Mouse (Mus musculus) liver, embryonic 14 days (tissue): ENCODE measurements around the gene Capn7. TPM values are rescaled to one million over a fixed set of nuclear protein-coding genes. Genes with fewer than 3 reads are reported as not detected.

Source experiments
- polyA plus RNA-seq: library from polyadenylated mRNA; depleted of rRNA; stranded (reverse); fragments of >200 nt; gene quantifications from 2 replicates; pipeline ENCODE4 v1.2.3, GENCODE M21; 2012; rRNA removed

Gene Capn7
- 13.1 and 14.8 TPM in 2 replicates for polyA plus RNA-seq

DNA sequence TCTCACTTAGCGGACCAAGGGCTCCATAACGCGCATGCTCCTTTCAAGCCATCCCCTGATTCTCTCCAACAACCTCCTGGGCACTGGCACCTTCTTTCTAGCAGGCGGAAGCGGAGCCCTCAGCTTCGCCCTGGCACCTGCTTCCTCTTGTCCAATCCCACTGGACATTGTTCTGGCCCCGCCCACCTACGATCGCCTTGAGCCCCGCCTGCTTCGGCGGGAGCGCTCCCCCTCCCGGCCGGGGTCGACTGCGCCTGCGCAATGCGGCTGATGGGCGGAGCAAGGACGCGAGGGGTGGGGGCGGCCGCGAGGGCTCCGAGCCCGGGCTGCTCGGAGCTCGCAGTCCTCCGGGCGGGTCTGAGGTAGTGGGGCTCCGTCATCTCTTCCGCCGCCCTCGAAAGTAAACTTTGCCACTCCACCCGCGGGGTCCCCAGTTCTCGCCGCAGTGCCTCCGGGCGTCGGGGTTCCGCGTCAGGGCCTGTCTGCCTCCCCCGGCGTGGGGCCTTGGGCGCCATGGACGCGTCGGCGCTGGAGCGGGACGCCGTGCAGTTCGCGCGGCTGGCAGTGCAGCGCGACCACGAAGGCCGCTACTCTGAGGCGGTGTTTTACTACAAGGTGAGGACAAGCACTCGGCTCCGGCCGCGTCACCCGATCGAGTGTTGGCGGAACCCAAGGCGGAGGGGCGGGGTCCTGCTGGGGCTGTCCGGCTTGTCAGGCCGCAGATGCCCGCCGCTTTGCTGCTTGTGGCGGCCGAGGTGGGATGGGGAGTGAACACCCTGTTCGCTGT is at the start of gene Capn7:
Capn7 (plus strand) TSS at position 270 of the 787 bp plus-strand sequence.

GRCm38 (mm10) chr14:31323849-31324792 is 12.3 kb upstream of the Capn7 start, which contains the start of gene Dnah1:
Gene Dnah1 (minus strand): TSS chr14:31323896.

Other genes with a start within 250 kb of the Capn7 start
- 25.4 and 28.7 TPM in 2 replicates for gene Smim4, start 207.7 kb upstream of the Capn7 start, polyA plus RNA-seq
- gene Nt5dc2, start 205.6 kb upstream of the Capn7 start, polyA plus RNA-seq: 125 and 132 TPM in 2 replicates
- gene Stab1, start 168.0 kb upstream of the Capn7 start, polyA plus RNA-seq: 17.4 and 20.0 TPM in 2 replicates
- 26.9 and 38.1 TPM in 2 replicates for gene Tnnc1, start 128.3 kb upstream of the Capn7 start, polyA plus RNA-seq
- gene Nisch, start 119.7 kb upstream of the Capn7 start, polyA plus RNA-seq: 57.5 and 73.8 TPM in 2 replicates
- gene Sema3g, start 118.8 kb upstream of the Capn7 start, polyA plus RNA-seq: 0.12 and 0.14 TPM in 2 replicates
- 2.9 and 3.1 TPM in 2 replicates for gene Phf7, start 85.3 kb upstream of the Capn7 start, polyA plus RNA-seq
- 24.0 and 27.4 TPM in 2 replicates for gene Bap1, start 85.2 kb upstream of the Capn7 start, polyA plus RNA-seq
- 0.09 and 0.14 TPM in 2 replicates for gene Dnah1, start 12.7 kb upstream of the Capn7 start, polyA plus RNA-seq
- gene Sh3bp5, start 99.4 kb downstream of the Capn7 start, polyA plus RNA-seq: 15.1 and 16.3 TPM in 2 replicates
- 21.1 and 24.9 TPM in 2 replicates for gene Eaf1, start 157.8 kb downstream of the Capn7 start, polyA plus RNA-seq
- gene Mettl6, start 158.4 kb downstream of the Capn7 start, polyA plus RNA-seq: 9.8 and 10.8 TPM in 2 replicates